Mouse (Mus musculus) erythroblast, embryonic 14.5 days (primary cell): ENCODE measurements around the gene Wfikkn2. TPM values are rescaled to one million over a fixed set of nuclear protein-coding genes. Genes with fewer than 3 reads are reported as not detected.
A peak's percentile ranks its signal among the peaks of the same experiment; 100 is the strongest.

Experiments
- H3K27me3 ChIP-seq: 2 replicates; pipeline ENCODE4 v1.6.1; 2012; ENCODE audit warnings: inconsistent platforms; ENCODE audit not compliant: control insufficient read depth
- H3K36me3 ChIP-seq: 2 replicates; pipeline ENCODE4 v1.6.1; 2012; ENCODE audit warnings: mild to moderate bottlenecking, inconsistent platforms; ENCODE audit not compliant: control insufficient read depth
- H3K4me1 ChIP-seq: 2 replicates; pipeline ENCODE4 v1.6.1; 2012; ENCODE audit warnings: inconsistent platforms; ENCODE audit not compliant: control insufficient read depth
- H3K4me3 ChIP-seq: replicated peaks from 2 replicates; pipeline ENCODE3; 2012; ENCODE audit warnings: moderate library complexity, mild to moderate bottlenecking, inconsistent platforms
- H3K9me3 ChIP-seq: 2 replicates; pipeline ENCODE4 v1.6.1; 2012; ENCODE audit warnings: low read length, inconsistent platforms, mixed read lengths; ENCODE audit not compliant: control insufficient read depth
- GATA1 ChIP-seq: IDR thresholded peaks from 2 replicates; pipeline ENCODE4 v1.6.1; 2012; ENCODE audit warnings: low read length, inconsistent platforms, mixed read lengths
- TAL1 ChIP-seq: IDR thresholded peaks from 3 replicates; pipeline ENCODE4 v1.6.1; 2012; ENCODE audit warnings: low read length, inconsistent platforms, mixed read lengths
- polyA plus RNA-seq: library from polyadenylated mRNA; stranded (reverse); fragments of >175 nt; gene quantifications from 2 replicates; pipeline ENCODE4 v1.2.3, GENCODE M21; 2012

Gene Wfikkn2
- polyA plus RNA-seq, 1 experiment: not detected

- H3K4me3 ChIP-seq: no peak overlapping the region
- H3K9me3 ChIP-seq: no peaks in the 10 kb centered on the region
- TF ChIP-seq GATA1 (no peak), TAL1 (no peak)
- peaks cover 40% of the 10 kb centered on the region for H3K27me3 ChIP-seq
- H3K4me1 ChIP-seq: peaks cover 13% of the 10 kb centered on the region
- no peaks in the 10 kb centered on the region for H3K36me3 ChIP-seq
These were observed 920 bp upstream of the Wfikkn2 start for GRCm38 (mm10) chr11:94246789-94247061.

DNA sequence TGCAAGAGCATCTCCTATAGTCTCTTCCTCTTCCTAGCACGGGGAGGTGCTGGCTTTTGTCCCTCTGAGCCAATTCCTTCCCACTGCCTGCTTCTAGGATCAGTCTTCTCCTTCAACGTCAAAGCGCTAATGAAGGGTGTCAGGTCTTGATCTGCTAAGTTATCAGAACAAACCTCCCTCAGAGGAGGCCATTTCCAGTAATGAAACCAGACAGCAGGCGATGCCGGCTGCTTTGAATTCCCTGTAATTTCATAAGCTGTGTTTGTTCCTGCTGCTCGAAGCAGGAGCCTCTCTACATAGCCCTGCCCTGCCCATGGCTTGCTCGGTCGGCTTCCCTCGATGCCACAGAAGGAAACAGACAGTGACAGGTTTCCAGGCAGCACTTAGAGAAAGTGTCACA is 1.4 kb downstream of the Wfikkn2 start:
- Histone ChIP-seq H3K4me3 (no peak overlapping the region), H3K27me3 (peaks cover 52% of the 10 kb centered on the region), H3K4me1 (peaks cover 13% of the 10 kb centered on the region), H3K9me3 (no peaks in the 10 kb centered on the region), H3K36me3 (no peaks in the 10 kb centered on the region)
- no peak for TF ChIP-seq TAL1
- TF ChIP-seq GATA1: no peak

DNA sequence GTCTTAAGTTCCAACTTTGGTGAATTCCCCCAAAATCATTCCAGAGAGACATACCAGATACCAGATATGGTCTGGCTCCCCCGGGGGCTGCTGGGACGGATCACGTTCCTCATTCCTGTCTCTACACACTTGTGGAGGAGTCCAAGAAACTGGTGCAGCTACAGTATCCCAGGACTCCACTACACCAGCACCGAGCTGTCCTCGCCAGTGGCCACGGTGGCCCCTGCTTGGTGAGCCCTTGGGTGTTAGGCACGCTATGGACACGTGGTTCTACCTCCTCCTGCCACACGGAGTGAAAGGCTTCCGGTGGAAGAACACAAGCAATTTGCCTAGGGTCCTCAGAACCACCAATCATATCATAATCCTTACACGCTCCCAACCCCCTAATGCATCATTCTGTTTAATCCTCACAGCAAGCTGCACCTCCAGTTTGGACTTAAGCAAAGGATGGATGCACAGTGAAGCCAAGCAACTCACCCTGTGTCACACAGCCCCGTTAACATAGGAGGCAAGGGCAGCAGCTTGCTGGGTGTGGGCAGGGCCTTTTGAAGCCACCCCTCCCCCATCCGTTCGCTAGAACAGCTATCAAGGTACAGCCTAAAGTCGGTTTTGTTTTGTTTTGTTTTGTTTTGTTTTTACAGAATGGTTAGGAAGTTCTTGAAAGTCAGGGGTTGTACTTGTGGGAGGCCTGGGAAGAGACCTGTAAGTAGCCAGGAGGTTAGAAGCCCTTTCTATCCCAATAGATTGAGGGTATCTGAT is 2.2 kb downstream of the Wfikkn2 start:
- TF ChIP-seq GATA1 (no peak), TAL1 (no peak)
- no peaks in the 10 kb centered on the region for H3K9me3 ChIP-seq
- peaks cover 13% of the 10 kb centered on the region for H3K4me1 ChIP-seq
- H3K27me3 ChIP-seq: peaks cover 46% of the 10 kb centered on the region
- H3K4me3 ChIP-seq: no peak overlapping the region
- H3K36me3 ChIP-seq: no peaks in the 10 kb centered on the region

DNA sequence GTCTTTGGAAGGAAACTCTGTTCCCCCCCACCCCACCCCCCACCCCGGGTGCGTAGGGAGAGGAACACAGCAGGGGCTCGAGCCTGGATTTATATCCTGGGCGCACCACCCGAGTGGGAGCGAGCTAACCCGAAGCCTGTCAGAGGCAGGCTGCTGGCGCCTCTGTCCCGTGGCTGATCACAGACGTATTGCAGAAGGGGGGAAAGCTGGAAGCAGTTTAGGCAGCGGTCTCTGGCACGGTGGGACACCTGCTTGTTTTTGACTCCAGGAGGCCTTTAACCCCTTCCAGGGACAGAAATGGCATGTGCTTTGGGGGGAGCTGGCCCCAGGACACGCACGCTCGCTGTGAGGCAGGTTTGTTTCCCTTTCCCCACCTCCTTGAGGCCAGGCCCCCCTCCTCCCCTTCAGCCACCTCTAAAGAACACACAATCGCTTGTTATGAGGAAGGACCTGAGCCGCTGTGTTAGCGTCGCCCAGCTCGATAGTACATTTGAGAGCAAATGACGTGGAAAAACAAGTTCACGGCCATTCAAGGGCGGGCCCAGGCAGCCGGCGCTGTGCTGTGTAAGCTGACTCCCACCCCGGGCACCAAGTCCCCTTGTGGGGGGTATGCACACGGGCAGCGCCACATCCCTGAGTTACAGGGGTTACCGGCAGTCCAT is 2.9 kb downstream of the Wfikkn2 start:
- TF ChIP-seq GATA1: no peak
- TF ChIP-seq TAL1: no peak
- H3K4me1 ChIP-seq: peaks cover 13% of the 10 kb centered on the region
- H3K27me3 ChIP-seq: peaks cover 43% of the 10 kb centered on the region
- no peaks in the 10 kb centered on the region for H3K36me3 ChIP-seq
- peak overlapping the region; percentile 32 for H3K4me3 ChIP-seq
- no peaks in the 10 kb centered on the region for H3K9me3 ChIP-seq

DNA sequence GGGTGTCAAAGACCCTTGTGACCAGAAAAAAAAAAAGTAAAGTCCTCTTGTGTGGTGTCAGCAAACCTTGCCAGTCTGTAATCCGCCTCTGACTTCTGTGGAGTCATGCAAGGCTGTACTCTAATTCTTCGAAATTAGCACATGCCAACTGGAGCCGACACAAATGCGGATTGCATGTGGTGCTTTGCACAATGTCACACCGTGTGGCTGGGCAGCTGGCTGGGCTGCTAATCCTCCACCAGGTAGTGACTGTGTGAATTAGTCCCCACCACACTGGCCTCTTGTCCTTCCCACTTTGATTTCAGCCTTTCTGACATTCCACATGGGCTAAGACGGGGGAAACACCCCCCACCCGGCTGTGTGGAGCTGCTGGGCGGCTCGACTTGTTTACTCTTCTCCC is 6.1 kb downstream of the Wfikkn2 start:
- TF ChIP-seq TAL1: no peak
- no peak for TF ChIP-seq GATA1
- H3K4me3 ChIP-seq: no peak overlapping the region

GRCm38 (mm10) chr11:94238786-94239185 is 7.0 kb downstream of the Wfikkn2 start:
- H3K9me3 ChIP-seq: no peaks in the 10 kb centered on the region
- no peak overlapping the region for H3K4me3 ChIP-seq
- H3K4me1 ChIP-seq: peaks cover 40% of the 10 kb centered on the region
- TF ChIP-seq GATA1 (no peak), TAL1 (no peak)
- peaks cover 35% of the 10 kb centered on the region for H3K27me3 ChIP-seq
- H3K36me3 ChIP-seq: no peaks in the 10 kb centered on the region

More for the DNA sequence above, 6.1 kb downstream of the Wfikkn2 start:
- Histone ChIP-seq H3K4me1 (peaks cover 31% of the 10 kb centered on the region), H3K27me3 (peaks cover 40% of the 10 kb centered on the region), H3K9me3 (no peaks in the 10 kb centered on the region), H3K36me3 (no peaks in the 10 kb centered on the region)

GRCm38 (mm10) chr11:94236074-94236473 is 9.7 kb downstream of the Wfikkn2 start:
- Histone ChIP-seq H3K36me3 (no peaks in the 10 kb centered on the region), H3K9me3 (no peaks in the 10 kb centered on the region), H3K4me1 (peaks cover 45% of the 10 kb centered on the region), H3K4me3 (no peak overlapping the region), H3K27me3 (peaks cover 11% of the 10 kb centered on the region)
- no peak for TF ChIP-seq GATA1
- TF ChIP-seq TAL1: no peak

DNA sequence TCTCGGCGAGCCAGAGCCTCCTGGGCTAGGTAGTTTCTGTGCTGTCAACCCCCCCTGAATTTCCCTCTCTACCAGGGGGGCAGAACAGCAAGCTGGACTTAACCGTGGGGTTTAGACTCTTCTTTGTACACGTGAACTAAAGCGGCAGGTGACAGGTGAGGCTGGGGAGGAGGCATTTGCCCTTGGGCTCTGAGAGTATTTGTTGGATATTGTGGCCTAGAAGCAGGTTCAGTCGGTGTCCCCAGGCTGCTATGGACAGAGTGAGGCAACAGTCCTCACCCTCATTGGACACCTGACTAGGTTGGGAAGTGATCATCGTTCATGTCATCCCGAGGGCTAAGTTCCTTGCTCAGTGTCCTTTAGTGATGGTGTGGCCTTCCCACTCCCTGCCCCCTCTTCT is 10.9 kb downstream of the Wfikkn2 start:
- peaks cover 57% of the 10 kb centered on the region for H3K4me1 ChIP-seq
- H3K27me3 ChIP-seq: peaks cover 3% of the 10 kb centered on the region
- no peaks in the 10 kb centered on the region for H3K36me3 ChIP-seq
- peak overlapping the region; percentile 3 for H3K4me3 ChIP-seq
- TF ChIP-seq GATA1: no peak
- H3K9me3 ChIP-seq: no peaks in the 10 kb centered on the region

DNA sequence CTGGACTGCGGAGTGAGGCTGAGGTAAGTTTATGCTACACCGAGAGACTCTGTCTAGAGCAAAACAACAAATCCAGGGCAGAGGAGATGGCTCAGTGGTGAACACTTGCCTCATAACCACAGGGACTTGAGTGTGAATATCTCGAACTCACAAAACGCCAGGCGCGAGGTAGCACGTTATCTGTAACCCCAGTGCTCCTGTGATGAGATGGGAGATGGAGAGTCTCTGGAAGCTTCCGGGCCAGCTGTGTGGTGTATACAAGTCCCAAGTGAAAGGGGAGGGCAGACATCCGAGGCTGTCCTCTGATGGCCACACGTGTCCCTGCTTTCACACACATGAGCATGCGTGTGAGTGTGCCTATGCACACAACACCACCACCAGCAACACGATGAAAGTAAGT is 11.4 kb downstream of the Wfikkn2 start:
- H3K4me1 ChIP-seq: peaks cover 62% of the 10 kb centered on the region
- no peaks in the 10 kb centered on the region for H3K9me3 ChIP-seq
- H3K36me3 ChIP-seq: no peaks in the 10 kb centered on the region
- TF ChIP-seq TAL1: peak; percentile 45; the same call in 2 of the 3 replicates
- TF ChIP-seq GATA1: no peak
- H3K27me3 ChIP-seq: no peaks in the 10 kb centered on the region
- H3K4me3 ChIP-seq: peak overlapping the region; percentile 3

DNA sequence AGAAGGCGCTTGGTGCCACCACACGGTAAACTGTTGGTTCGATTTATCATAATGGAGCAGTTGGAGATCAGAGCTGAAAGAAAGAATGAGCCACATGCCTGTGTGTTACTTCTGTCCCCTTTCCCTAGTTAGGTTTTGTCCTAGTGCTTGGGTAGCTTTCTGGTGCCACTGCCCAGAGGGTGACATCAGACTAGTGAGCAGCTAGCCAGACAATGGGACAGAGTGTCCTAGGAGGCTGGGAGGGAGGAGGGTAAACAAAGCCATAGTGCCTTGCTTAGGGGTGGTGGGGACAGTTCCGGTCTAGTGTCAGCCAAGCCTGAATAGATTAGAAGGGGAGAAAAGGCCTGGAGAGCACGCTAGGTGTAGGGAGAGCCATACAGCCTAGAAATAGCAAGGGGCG is 12.4 kb downstream of the Wfikkn2 start:
- Histone ChIP-seq H3K27me3 (no peaks in the 10 kb centered on the region), H3K4me3 (no peak overlapping the region), H3K9me3 (no peaks in the 10 kb centered on the region), H3K36me3 (no peaks in the 10 kb centered on the region), H3K4me1 (peaks cover 70% of the 10 kb centered on the region)
- TF ChIP-seq TAL1: no peak
- no peak for TF ChIP-seq GATA1
